Mouse (Mus musculus) thymus, postnatal 36 days (tissue): ENCODE measurements around the gene Zdhhc22.
A peak's percentile ranks its signal among the peaks of the same experiment; 100 is the strongest.

ENCODE experiments used
- DNase-seq, 2 experiments: peaks; one replicate each; pipeline ENCODE4 v3.0.0; 2022; ENCODE audit warnings: mixed read lengths in 2 of 2

Zdhhc22 gene

DNA sequence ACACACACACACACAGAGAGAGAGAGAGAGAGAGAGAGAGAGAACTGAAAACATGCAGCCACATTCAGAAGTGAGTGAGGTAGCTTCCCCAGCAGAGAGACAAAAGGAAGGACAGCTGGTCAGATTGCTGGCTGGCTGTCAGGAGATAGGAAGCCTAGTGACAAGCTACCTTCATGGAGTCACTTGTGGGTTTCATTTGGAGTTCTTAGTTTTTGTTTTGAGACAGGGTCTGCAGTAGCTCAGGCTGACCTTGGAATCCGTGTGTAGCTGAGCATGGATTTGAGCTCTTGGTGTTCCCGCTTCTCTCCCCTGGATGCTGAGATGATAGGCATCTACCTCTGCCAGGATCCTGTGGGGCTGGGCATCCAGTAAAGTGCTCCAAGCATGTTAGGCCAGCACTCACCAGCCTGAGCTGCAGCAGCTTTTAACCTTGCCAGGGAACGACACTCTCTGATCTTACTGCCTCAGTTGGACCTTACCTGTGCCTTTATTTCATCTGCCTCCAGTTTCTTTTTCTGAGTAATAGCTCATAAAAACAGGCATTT lies 29.4 kb downstream of the Zdhhc22 start:
- DNase-seq, result no peak

DNA sequence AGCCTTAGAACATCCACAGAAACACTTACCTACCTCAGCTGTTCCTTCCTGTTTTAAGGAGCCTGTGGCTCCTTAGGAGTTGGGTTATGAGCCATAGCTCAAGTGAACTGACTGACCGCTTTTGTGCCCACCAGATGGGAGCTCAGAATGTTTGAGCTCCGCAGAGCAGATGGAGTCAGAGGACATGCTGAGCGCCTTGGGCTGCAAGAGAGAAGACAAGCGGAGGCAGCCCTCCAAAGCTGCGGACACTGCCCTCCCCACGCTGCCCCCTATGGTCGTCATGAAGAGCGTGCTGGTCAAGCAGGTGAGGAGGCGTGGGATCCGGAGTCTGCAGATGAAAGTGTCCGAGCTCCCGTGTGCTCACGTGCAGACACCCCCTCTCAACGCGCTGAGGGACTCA lies 30.1 kb downstream of the Zdhhc22 start:
- no peak for DNase-seq

DNA sequence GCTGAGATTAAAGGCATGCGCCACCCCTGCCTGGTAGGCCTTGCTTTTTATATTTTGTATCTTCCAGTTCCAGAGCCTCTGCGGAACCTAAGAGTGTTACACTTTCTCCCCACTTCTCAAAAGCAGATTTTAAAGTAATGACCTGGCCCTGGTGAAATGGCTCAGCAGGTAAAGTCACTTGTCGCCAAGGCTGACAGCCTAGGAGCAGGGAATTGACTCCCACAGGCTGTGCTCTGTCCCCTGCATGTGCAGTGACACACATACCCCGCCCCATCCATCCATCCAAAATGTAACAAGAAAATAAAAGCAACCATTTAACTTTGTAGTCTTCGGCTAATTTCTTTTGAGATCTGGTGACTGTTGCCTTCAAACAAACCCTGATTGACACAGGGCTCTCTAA lies 30.6 kb downstream of the Zdhhc22 start:
- DNase-seq, result no peak

DNA sequence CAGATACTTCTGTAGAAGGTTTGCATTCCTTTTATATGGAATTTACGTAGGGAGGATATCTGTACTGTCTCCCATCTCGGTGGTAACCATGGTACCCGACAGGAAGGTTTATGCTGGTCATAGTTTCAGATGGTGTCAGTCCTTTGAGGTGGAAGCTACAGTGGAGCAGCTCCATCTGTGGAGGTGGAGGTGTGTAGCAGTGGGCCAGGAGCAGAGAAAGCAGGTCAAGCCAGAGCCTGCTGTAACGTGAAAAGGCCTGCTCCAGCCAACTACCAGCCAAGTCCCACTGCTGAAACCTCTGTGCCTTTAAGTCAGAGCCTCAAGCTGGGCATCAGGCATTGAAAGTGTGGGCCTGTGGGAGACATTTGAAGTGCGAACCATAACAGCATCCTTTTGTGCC lies 31.7 kb downstream of the Zdhhc22 start:
- DNase-seq, result no peak

DNA sequence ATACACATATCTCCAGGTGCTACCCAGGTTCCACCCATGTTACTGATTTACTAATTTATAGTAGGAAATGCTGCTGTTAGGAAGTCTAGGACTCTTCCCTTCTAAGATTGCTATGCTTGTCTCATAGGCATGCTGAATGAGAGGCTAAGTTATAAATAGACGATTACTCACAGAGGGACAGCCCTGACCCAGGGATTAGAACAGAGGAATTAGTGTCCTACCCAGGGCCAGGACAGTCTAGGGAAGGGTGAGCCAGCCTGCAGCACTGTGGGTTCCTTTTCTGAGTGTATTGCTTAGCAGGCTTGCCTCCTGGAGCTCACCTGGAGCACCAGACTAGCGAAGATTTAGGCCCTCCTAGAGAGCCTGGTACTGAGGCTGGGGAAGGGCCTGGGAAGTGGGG lies 34.3 kb downstream of the Zdhhc22 start:
- no peak for DNase-seq

DNA sequence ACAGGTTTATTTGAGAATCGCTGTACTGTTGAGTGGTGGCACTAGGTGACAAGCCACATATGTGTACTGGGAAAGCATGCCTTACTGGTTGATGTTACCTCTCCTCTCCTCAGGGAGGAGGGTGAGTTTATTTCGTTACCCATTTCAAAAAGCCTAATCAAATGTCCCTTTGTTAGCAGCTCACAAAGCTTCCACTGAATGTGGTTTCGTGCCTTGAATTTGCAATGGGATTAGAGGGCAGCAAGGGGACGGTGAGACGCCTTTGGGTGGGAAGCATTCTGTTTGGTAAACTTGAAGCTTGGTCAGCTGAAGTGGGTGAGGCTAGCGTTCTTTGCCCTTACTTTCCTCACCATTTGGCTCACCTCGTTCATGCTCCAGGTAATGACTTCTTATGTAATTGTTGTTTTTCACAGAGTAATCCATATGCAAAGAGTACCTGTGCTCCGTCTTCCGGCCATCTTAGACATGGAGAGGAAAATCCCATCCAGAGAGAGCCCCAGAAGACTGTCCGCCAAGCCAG lies 37.8 kb downstream of the Zdhhc22 start:
- no peak for DNase-seq

DNA sequence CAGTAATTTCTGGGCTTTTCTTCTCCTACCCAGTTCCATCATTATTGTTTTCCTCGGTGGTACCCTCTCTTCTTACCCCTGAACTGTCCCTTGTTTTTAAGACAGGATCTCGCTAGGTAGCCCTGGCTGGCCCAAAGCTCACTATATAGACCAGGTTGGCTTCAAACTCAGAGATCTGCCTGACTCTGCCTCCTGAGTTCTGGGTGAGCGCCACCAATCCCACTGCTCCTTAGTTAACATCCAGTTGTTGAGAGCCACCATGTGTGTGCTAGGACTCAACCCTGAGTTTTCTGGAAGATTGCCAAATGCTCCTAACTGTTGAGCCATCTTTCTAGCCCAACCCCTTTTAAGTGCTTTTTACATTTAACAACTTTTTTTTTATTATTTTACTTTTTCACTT lies 39.3 kb downstream of the Zdhhc22 start:
- no peak for DNase-seq

DNA sequence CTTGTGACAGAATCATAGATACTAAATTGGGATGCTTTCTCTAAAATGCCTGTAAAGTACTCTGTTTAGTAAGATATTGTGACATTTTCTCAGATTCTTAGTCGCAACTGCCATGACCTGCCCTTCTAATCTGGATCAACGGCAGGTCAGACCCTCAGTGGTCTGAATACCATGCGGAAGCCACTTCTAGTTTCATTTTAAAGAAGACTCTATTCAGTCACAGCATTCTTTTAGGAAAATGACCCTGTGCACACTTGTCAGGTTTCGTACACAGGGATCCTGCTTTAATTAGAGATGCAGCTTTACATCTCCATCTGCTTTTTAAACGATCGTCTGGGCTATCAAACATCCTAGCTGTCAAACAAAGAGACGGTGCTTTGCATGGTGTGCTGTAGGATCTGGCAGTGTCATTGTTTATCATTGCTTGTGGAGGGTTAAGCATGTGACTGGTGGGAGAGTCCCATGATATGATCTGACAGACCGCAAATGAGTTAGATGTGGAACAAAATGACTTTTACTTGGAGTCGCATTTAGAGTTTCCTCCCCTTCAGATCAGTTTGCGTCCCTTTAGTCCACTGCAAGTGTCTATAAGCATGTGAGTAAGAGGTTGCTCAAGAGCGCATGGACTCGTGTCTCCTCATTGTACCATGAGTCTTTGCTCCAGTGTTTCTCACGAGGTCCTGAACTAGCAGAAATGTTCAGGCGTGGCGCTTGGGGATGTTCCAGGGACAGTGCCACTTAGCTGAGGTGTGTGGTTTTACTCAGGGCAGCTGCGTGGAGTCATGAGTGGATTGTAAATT lies 39.9 kb downstream of the Zdhhc22 start:
- peak in 1 of 2 experiments; percentile 8 for DNase-seq

DNA sequence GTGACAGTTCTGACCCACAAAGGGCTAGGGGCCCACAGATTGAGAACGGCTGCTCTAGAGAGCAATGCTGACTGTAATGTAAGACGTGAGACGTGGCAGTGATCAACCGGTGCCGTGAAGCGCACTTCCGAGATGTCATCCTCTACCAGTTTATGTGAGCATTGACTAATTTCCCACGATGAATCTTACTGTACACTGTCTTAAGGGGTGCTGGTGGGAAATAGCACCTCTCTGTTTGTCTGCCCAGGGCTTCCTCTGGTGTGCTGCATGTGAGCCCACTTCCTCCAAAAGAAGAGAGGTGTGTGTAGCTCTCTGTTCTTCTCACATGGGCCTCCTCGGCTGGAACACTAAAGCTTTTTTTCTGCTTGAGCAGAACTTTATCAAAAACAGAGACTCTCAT lies 40.7 kb downstream of the Zdhhc22 start:
- DNase-seq, result peak; percentile 39 to 53

DNA sequence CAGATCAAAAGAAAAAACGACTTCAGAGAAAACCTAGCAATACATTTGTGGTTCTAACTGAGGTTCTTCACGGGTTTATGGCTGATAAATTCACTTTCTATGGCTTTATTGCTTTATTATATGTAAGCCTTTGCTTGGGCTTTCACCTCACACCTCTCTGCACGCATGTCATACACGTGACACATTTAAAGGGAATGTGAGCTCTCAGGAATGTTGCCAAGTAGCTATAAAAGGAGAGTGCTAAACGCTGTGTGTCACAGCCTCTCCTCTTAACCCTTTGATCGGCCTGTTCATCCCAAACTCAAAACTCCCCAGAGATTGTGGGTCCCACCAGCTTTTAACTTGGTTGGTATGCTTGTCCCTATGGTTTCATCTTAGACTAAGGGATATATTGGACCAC lies 41.6 kb downstream of the Zdhhc22 start:
- DNase-seq, result no peak

DNA sequence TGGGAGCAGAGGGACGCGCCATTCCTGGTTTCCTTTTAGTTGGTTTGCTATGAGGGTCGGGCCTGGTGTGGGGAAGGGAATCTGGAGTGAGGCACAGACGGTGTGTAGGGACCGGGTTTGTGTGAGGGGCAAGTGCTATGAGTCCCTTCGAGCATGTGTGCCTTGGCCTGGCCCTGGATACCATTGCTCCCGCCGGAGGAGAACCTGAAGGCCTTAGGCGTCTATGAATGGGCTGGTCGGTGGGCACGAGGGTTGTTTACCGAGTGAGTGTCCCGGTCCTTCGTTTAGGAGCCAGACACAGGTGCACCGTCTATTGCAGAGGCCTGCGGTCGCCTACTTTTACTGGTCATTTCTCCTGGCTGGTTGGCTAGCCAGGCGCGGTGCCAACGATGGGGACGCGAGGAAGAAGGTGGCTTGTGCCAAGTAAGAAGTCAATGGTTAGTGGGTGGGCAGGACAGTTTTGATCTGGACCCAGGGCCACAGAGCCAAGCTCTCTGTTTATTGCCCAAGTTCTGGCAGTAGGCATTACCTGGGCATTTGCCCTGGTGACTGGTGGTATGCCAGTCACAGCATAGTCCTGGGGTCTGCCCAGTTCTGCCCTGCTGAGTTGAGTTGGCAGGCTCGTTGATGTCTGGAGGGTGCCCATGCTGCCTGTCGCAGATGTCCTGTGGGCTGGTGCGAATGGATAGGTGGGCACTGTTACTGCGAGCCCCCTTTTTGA lies 42.4 kb downstream of the Zdhhc22 start:
- DNase-seq, result no peak

DNA sequence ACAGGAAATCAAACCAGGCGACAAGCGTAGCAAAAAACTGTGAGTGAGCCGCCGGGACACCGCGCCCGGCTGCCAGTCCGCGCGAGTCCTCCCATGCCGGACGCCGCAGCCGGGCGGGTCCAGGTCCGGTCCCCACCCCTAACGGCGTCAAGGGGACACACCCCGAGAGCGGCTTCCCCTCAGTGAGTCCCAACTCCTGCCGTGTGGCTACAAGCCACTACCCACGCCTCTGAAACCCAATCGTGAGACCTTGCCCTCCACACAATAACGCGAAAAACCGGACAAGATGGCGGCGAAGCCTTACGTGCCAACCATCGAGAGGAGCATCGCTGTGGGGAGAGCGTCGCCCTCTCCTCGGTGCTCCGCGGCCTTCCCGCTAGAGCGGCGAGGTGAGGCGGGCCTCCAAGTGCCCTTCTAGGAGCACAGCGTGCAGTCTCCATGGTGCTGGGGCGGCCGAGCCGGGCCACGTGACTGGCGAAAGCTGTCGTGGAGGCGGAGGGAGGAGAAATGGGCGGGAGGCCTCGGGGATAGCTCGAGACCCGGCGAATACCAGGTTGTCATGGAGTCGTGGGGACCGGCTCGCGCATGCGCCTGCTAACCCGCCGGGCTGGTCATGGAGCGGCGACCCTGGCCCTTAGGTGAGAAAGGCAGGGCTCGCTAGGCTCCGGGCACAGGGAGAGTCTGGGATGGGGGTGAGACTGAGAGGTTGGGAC lies 43.2 kb downstream of the Zdhhc22 start, which contains the start of gene Cipc:
TSS of gene Cipc (plus strand) at position 182 of the 713 bp plus-strand sequence.
- peak; percentile 96 to 99 for DNase-seq

DNA sequence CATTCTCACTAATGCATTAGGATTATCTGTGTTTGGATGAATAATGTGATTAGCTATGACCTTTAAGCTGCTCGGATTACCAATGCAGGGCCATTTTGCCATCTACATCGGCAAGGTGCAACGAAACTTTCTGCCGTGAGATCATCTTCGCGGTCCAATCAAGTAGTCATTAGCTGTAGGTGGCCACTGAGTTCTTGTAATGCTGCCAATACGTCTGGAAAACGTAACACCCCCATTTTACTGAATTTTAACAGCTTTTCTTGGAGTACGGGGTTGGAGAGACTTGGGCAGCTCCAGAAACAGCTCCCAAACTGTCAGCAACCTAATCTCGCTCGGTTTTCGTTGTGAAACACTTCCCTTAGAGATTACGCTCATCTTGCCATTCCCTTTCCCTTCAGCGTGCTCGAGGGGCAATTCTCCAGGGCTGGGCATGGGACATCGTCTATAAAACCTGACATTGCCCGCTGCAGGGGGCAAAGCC lies 43.9 kb downstream of the Zdhhc22 start:
- DNase-seq, result no peak

DNA sequence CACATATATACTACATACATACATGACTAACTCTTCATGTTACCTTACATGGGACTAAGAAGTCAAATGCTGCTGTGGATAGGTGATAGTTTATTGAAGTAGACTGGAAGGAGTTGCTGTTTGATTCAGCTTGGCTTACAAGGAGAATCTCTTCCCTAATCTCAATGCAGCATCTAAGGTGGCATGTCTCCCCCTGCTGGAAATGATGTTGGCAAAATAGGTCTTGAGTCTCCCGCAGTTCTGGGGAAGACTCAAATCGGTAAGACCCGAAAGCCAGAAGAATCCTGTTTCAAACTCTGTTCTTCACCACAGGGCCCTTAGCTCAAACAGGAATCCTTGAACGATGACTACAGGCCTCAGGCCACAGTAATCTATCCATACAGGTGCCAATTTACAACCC lies 45.1 kb downstream of the Zdhhc22 start:
- DNase-seq, result peak; percentile 58 to 60

DNA sequence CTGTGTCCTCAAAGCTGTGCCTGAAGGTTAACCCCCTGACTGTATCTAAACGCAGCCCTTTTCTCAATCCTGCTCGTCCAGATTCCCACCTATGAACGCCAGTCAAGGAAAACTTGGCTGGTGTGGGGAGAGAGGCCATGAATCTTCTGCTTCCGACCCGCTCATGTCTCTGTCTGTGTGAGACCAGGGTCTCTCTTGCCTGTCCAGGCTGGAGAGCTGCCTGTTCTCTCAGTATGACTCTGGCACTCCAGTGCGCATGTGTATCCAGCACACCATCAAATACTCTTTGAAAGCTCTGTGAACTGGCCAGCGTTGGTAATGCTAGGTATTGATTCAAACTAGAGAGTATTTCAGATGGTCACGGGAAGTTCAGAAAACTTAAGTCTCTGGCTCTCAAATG lies 46.8 kb downstream of the Zdhhc22 start:
- DNase-seq, result no peak

DNA sequence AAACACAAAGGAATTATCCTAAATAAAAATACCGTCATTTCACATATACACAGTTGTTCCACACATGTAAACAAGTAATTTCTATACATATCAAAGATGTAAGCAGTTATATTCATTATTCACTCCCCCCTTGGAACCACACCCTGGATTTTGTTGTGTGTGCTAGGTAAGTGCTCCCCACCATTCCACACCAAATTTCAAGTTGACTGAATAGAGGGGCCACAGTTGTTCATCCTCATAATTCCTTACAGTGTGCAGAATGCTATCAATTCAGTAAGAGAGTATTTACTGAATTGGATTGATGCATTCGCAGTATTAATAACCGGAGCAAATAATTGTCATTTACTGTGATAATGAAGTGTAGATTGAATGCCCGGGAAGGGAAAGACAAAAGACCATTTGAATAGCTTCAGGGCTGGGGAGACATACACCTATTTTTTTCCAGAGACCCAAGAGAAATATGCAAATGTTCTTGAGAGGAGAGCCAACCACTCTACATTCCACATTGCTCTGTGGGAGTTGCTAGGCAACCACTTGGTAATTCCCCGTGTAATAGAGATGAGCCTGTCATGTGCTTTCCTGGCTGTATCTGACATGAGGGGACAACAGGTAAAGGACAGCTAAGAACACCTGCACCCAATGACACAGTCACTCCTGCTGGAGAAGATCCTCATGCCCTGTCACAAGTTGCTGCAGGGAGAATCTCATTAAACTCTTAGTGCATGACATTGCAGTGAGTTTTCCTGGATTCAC lies 48.3 kb downstream of the Zdhhc22 start:
- DNase-seq, result no peak

DNA sequence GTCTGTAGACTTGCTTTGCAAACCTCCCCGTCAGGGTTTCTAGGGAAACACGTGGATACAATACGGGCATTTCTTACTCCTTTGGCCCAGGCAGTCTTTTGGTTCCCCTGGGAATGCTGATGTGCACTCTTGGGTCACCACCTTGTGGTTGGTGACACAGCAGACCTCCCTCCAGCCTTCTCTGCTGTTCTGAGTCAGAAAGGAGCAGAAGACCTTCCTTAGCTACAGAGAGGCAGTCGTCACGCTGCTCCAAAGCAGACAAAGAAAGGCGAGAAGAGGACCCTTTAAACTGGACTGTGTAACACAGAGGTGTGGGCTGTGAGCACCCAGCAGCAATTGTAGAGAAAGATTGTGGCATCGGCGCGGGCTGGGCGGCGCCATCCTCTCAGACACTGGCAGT lies 49.1 kb downstream of the Zdhhc22 start:
- DNase-seq, result no peak

DNA sequence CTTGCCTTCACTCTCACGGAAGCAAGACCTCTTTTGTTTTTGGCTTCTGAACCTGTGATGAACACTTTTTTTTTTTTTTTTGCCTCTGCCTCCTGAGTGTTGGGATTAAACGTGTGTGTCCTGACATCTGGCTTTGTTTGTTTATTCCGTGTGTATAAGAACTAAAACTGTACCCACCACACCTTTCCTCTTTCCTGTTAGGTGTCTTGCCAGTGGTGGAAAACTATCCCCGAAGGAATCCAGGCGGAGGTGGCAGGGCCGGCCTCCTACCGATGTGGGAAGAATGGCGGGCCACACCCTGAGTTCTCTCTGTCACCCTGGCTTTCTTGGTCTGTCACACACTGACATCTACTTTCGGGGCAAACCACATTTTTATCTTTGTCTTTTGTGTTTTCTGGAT lies 51.7 kb downstream of the Zdhhc22 start:
- DNase-seq, result no peak

DNA sequence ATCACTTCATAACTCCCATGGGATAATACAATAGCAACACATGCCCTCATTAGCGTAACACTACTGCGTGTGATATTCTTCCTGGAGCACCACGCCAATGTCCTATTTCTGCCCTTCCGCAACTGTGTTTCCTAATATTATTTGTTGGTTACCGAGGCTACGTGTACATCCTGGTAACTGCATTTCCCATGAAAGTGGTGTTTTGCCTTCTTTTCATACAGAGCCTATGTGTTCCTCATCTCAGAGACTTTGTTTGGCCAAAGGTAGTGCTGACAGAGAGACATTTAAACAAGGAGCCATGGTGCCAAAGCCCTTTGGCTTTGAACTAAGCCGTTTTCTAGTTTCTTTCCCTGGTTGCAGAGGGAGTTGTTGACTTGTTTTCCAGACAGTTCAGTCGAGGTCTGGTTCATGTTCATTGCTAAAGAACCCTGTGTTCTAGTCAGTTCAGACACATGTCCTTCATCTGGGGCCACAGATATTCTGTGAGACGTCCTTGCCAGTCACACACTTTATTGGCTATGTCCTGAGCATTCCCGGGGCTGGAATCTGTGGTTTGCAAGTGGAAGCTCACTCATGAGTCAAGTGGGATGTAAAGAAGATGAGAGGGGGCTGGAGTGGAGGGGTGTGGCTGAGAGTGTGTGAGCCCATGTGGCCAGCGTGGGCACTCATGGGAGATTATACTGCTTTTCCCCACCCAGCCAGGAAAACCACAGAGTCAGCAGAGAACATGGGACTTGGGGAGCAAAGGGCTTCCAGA lies 53.5 kb downstream of the Zdhhc22 start:
- no peak for DNase-seq

DNA sequence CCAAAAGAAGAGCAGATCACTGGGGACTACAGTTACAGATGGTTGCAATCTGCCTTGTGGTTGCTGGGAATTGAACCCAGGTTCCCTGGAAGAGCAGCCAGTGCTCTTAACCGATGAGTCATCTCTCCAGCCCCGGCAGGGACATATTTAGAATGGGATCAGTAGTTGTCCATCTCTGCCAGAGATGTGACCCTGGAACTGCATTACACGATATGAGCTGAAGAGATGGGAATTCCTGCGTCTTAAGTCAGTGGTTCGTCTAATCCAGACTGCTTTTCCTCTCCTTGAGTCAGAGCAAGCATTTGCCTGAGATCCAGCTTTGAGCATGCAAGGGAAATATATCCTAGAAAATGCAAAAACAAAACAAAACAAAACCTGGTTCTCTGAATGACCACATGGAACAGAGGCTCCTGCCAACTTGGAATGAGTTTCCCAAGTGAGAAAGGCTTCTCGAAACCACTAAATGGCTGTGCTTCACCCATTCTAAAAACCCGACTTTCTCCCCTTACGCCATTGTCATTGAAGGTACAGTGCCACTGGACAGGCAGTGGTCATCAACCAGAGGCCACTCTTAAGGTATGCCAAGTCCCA lies 54.4 kb downstream of the Zdhhc22 start:
- DNase-seq, result no peak

DNA sequence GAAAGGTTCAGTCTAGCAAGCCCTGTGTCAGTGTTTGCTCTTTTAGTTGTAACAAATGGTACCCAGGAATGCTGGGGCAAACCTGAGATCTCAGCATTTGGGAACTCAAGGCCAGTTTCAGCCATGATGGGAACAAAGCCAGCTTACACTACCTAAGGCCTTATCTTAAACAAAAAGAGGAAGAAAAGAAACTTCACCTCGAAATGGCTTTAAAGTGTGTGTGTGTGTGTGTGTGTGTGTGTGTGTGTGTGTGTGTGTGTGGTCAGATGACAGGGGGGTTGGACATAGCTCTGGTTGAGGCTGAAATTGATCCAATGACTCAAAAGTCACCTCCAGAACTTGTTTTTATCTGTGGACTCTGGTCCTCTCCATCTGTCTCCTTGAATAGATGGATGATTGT lies 55.5 kb downstream of the Zdhhc22 start:
- no peak for DNase-seq
